Mouse (Mus musculus): ENCODE measurements around the gene Selenov.

Selenov gene

DNA sequence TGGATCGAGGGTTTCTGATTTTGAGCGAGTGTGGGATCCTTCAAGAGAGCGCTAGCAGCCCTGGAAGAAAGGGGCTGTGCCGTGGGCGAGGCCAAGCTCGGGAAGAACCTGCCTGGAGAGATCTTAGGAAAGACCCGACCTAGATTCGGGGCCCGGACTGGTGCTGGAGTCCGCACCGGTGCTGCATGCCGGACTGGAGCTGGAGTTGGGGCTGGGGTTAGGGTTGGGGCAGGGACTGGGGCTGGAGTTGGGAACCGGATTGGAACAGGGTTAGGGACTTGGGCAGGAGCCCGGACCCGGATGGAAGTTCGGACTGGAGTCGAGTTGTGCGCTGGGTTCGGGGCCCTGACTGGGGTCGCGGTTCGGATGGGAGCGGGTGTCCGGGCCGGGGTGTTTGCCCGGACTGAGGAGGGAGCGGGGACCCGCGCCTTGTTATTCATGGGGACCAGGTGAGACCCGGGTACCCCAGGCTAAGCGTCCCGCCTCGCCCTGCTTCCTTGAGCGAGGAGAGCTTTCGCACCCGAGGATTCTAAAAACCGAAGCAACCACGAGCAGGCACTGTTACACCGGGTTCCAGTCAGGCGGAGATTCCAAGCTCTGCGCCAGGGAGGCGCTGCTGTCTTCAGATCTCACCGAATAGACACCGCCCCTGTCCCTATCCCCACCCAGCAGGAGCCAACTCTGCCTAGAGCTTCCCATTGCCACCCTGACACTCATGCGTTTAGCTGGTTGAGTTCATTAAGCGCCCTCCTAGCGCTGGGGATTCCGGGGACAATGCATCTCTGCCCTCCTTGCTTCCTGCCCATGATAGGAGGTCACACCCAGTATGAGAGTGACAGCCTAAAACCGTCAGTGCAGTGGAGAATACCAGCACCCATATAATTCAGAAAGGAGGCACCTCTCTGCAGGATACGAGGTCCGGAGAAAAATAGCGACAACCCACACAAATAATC, at the start of gene Selenov:
Gene Selenov, minus strand, starts transcription at position 549 of the 953 bp plus-strand sequence.
- DNase-seq (ENCODE audit: low read depth) = no peak

DNA sequence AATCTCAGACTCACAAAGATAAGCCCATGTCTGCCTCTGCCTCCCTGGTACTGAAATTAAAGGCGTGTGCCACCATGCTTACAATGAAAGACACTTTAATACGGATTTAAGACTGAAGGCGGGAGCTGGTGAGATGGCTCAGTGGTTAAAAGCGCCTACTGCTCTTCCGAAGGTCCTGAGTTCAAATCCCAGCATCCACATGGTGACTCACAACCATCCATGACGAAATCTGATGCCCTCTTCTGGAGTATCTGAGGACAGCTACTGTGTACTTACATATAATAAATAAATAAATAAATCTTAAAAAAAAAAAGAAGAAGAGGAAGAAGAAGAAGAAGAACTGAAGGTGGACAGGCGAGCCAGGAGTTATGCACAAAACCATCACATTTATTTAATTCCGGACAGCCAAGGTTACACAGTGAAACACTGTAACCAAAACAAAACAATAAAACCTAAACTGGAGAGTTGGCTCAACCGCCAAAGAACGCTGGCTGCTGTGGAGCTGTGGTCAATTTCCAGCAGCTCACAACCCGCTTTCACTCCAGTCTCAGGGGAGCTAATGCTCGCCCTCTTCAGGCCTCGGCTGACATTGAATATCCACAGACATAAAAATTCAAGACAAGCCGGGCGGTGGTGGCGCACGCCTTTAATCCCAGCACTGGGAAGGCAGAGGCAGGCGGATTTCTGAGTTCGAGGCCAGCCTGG, 48.4 kb upstream of the Selenov start:
- DNase-seq (ENCODE audit: low read depth) = peak; percentile 65

DNA sequence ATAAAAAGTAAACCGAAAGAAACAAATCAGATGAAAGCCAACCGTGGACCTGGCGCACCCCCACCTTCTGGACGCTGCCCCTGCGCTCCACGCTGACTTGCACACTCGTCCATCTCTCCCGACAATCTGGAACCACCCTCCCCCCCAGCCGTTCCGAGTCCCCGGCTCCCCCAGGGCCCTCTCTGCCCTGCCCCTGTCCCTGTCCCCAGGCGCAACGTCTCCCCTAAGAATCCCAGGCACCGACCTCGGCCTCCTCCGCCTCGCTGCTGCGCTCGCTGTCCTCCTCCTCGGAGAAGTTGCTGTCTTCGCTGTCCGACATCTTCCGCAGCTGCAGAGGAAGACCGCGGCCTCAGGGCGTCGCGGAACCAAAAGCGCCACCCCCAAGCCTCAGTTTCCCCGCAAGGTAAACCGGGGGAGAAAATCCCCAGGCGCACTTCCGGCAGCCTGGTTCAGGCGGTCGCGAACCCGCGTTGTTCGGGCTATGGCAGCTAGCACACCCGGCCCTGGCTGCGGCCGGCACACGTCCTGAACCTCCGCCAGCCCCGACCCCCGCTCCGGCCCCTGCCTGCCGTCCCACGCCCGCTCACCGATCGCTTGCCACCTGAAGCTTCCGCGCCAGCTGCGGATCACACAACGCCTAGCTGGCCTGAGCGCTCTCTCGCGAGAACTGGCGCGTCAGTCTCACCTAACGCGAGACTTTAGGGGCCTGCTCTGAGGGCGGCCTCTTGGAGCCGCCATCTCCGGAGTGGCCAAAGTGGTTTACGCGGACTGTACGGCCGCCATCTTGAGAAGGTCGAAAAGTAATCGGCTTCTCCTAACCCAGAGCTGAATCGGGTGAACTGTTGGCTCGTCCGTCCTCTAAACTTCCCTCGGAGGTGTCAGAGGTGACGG, 47.4 kb upstream of the Selenov start, which contains the start of gene Supt5:
Gene Supt5, minus strand, starts transcription at position 639 of the 891 bp plus-strand sequence.
- peak; percentile 100 for DNase-seq (ENCODE audit: low read depth)

DNA sequence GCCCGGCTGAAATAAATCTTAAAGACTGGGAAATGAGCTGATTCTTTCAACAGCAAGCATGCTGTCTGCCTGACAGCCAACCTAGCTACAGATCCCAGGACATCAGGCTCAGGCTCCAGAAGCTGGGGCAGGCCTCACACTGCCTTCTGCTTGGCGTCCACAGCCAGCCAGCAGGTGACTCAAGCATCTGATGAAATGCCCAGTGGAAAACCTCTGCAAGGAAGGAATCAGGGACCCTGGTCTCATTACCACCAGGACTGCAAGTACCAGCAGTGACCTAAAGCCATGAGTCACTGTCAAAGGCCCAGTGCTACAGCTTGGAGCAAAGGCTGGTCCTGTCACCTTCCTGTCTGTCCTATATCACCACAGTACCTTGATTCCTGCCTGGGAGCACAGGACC, 44.5 kb upstream of the Selenov start:
- no peak for DNase-seq (ENCODE audit: low read depth)

DNA sequence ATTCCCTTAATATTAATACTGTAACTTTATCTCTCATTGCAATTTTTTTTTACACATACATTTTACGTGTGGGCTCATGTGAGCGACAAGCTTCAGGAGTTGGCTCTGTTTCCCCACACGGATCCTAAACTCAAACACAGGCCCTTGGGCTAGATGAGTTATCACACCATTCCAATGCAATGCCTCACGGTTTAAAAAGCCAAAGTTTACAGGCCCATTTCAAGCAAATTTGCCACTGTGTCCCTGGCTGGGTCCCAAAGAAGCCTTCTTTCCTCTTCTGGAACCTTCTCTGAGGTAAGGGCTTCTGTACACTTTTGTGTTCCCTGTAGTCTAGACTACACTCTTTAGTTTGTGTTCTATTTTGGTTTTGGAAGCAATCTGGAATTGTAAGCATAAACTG, 43.5 kb upstream of the Selenov start:
- DNase-seq (ENCODE audit: low read depth) = no peak

DNA sequence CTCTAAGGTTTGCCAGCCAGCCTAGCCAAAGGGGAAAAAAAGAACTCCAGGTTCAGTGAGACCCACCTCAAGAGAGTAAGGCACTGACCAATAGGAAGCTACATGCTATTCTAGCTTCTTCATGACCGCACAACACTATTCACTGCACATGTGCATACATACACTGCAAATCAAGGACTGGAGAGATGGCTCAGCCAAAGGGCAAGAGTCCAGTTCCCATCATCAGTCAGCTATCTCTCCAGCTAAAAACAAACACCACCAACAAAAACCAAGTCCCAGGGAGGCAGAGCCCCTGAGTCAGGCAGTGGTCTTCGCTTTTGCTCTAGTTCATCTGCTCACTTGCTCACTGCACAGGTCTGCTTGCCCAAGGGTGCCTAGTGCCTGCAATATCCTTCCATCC, 37.3 kb upstream of the Selenov start:
- no peak for DNase-seq (ENCODE audit: low read depth)

DNA sequence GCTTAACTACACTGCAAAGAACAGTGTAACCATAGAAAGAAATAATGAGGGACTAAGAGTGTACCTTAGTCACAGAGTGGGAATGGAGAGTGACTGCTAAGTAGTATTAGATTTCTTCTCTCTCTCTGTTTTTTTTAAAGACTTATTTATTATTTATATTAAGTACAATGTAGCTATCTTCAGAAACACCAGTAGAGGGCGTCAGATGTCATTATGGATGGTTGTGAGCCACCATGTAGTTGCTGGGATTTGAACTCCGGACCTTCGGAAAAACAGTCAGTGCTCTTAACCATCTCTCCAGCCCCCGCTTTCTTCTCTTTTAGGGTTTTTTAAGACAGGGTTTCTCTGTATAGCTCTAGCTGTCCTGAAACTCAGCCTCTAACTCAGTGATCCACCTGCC, 35.5 kb upstream of the Selenov start:
- DNase-seq (ENCODE audit: low read depth) = no peak

DNA sequence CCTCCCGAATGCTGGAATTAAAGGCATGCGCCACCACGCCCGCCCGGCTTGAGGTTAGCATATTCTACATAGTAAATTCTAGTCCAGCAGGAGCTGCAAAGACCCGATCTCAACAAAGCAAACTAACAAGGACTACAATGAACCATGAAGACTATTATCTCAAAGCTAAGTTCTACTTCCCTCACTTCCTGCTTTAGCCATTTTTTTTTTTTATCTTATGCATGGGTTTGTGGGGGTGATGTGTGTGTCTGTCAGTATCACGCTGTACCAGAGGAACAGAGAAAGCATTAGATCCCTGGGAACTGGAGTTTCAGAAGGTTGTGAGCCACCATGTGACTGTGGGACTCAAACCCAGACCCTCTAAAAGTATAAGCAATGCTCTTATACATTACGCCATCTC, 34.3 kb upstream of the Selenov start:
- no peak for DNase-seq (ENCODE audit: low read depth)

DNA sequence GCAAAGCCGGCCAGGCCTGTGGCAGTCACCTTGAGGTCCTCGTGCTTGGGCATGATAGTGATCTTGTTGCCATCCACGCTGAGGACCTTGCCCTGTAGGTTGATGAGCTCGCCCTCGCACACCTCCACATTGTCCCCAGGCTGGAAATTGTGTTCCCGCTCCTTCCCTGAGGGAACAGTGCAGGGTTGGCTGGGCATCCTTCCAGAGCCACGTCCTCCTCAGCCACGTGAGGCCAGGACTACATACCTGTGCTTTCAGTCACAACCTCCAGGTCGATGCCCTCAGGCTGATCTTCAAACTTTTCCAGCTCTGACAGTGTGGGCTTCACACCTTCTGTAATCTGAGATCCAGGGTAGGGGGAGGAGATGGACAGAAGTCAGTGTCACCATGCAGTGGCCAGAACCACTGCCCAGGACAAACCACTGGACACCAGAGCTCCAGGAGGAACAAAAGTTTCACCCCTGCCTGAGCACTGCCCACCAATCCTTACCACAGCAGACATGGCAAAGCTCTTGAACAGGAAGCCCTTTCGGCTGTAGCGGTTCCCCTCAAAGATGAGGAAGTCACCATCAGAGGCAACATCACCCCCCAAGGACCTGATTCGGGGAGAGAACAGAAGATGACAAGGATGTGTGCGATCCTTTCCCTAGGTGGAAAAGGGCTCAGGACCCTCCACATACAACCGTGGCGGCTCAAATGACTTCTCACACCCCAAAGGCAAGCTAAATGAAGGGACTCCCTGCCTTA, 31.2 kb upstream of the Selenov start:
- DNase-seq (ENCODE audit: low read depth) = no peak

DNA sequence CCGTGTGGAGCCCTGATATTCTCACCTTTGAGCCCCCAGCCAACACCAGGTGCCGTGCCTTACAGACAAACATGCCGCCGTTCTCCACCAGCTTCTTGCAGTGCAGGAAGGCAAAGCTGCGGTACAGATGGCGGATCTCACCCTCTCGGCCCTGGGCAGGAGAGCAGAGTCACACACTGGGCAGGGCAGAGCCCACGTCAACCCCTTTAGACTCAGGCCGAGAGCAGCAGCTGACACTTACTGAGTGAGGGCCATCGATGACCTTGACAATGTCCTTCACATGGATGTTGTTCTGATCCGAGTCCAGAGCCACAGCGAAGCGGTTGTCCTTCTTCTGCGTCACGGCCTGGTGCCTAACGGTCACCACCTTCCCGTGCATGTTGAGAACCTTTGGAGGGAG, 27.7 kb upstream of the Selenov start:
- DNase-seq (ENCODE audit: low read depth) = no peak

DNA sequence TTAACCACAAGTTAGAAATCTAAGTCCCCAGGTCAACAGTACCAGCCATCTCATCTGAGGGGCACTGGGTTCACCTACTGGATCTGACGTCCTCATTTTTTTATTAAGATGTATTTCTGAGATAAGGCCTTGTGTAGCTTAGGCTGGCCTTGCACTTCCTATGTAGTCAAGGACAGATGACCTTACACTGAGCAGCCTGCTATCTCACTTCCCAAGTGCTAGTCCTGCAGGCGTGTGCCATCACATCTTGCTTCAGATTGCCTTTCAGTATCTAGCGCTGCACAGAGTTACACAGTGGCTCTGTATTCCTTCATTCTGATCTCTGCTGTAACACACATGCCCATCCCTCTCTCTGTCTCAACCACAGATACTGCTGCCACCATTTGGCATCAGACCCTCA, 27.1 kb upstream of the Selenov start:
- DNase-seq (ENCODE audit: low read depth) = no peak

DNA sequence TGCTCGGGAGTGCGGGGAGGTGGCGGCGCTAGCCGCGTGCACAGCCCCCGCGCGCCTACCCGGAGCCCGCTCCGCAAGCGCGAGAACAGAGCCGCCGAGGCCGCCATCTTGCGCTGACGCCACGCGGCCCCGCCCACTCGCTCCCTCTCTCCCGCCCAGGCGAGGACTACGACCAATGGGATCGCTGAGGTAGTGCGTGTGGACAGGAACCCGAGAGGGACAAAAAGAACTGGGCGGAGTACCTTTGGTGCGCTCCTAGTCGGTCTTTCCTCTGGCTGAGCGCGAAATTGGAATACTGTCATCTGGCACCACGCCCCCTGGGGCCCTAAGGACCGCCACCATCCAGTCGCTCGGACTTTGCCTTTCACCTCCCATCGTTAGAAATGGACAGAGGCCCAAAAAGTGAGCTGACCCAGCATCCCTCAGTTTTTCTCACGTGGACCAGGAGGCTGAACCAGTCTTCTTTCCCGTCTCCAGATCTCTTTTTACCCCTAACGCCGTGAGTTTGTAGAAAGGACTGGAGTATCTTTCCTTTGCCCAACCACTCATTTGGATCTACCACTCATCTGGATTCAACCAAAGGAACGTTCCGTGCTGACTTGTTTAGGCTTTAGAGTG, 21.0 kb upstream of the Selenov start, which contains the start of gene Timm50:
Gene Timm50, minus strand, starts transcription at position 147 of the 618 bp plus-strand sequence.
- peak; percentile 96 for DNase-seq (ENCODE audit: low read depth)

DNA sequence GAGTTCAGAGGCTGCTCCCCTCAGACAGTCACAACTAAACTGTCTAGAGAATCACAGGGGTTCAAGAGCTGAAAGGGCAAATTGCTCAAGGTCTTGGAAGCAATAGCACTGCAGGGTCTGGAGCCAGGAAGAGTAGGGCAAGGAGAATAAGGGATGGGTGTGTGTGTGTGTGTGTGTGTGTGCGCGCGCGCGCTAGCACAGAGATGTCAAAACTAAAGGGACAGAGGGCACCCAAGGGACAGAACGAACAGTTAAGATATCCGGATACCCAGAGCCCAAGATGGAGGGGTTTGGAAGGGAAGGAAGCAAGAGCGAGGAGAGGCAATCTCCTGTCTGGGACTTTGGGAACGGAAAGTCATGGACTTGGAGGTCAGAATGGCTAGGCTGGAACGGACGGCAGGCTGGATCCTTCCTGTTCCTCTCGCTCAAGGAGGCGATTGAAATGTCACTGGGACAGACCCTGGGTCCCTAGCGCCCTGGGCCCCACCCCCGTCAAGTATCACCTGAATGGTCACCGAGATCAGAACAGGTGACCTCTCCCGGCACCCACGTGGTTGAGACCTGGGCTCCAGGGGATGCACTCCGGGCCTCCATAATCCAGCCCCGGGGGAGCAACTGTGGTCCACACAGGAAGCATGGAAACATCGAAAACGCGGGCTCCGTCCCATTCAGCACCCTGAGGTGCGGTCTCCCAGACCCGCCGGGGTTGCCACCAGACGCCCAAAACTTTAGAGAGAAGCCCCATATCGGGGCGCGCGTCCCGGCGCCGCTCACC, 20.4 kb upstream of the Selenov start:
- DNase-seq (ENCODE audit: low read depth) = no peak

DNA sequence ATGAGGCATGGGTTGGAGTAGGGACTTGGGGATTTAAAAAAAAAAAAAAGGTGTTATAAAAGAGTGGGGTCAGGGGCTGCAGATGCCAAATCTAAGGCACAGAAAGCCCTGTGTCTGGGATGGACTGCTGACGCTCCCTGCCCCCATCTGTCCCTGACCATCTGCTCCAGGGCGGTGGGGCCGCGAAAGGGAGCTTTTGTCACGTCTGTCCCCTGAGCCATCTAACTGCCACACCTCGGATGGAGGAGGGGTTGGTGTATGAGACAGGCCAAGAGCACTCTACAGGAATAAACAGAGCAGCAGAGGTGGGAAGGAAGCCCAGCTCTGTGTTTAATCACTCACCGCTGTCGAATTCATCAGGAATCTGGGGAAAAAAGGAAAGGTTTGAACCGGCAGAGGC, 18.8 kb upstream of the Selenov start:
- no peak for DNase-seq (ENCODE audit: low read depth)

DNA sequence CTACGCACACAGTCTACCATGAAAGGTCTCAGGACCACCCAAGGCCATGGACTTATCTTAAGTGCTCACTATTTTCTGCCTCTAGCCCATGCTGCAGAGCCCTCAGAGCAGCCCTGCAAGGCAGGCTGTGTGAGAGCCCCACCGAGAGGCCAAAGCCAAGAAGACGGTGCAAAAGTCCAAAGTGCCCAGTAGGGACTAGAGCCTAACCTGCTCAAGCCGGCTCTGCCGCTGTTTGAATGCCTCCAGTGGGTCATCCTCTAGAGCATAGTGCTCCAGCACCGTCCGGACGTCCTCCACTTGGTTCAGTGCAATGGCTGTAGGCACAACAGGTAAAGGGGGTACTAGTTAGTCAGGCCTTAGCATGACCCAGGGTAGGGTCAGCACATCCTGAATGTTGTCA, 15.2 kb upstream of the Selenov start:
- DNase-seq (ENCODE audit: low read depth) = no peak

DNA sequence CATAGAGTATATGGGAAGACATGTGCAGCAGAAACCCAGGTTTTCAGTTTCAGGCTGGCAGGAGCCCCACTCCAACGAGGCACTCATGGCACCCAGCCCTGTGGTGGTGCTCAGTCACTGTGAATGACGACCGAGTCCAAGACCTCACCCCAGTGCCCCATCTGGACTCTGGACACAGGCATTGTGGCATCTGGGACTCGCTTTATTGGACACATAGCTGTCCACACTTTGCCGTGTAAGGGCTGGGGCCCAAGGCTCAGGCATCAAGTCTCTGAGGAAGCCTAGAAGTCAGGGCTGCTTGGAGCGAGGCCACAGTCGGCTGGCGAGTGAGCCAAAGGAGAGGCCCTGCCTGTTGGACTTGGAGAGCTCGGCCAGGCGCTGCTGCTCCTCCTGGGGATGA, 14.7 kb upstream of the Selenov start:
- no peak for DNase-seq (ENCODE audit: low read depth)

DNA sequence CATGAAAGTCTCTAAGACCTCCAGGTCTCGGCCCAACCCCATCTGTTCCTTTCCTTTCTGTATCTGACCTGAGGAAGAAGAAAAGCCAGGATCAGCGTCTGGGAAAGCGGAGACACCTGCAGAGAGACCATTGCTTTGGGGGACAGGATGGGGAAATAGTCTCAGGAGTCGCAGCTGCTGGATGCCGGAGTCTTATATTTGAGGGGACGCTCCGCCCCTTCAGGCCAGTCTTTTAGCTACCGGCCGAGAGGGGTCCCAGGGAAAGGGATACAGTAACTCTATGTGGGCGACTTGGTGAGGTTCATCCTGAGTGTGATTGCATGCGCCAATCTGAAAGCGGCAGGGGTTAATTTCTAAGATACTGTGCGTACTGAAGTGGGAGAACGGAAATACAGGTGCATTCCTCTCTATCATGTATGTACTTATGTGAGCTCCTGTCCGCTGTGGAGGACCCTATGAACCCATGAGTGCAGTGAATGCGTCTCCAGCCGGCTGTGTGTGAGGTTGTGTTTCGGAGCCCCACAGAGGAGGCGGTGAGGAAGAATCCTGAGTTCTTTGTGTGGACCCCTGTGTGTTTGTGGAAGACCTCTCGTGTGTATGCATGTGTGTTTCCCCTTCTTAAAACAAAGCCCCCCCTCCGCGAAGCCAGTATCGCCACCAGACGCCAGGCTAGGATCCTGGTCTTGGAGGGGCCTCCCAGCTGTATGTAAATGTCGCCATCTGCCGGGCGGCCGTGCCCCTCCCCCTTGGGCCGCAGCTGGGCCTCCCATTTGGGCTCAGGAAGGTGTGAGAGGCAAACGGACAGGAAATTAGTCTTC, 10.8 kb upstream of the Selenov start, which contains the start of gene Dll3:
Gene Dll3, minus strand, starts transcription at position 623 of the 818 bp plus-strand sequence.
- peak; percentile 42 for DNase-seq (ENCODE audit: low read depth)

DNA sequence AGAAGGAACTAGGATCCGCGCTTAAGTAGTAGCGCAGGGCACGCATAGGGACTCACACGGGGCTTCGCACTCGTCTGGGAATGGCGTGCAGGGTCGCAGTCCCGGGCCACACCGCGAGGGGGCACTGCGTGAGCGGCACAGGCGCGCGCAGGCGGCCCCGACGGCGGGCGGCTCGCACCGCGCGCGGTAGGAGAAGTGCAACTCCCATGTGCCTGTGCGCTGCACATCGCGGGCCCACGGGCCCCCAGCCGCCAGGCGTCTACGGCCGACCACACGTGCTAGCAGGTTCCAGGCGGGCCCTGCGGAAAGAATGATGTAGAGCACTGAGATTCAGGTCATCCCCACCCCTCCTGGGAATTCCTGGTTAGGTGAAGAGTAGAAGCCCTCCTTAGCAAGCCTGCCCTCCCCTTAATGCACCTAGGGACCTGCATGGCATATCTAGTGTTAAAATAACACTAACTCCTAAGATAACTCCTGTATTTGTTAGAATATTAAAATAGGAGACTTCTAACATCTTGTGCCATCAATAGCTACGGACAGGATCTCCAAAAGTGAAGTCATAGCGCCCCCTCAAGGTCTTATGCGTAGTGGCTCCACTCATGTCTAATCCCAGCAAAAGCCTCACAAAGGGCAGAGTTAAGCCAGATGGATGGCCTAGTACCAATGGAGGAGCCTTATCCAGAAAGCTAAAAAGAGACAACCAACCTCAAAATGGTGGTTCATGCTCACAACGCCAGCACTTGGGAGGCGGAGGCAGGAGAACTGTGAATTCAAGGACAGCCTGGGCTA, 8.0 kb upstream of the Selenov start:
- peak; percentile 74 for DNase-seq (ENCODE audit: low read depth)

Data from c-Kit-positive CD71-negative TER-119-negative erythroid progenitor cells, embryonic 14.5 days (primary cell).